Mouse (Mus musculus): ENCODE data around the gene Rapgef2.
"Not testable (repeated sequence)": the region's sequence is repeated elsewhere in the genome, so short reads cannot be mapped to it uniquely, and the experiment has no call there.

The Rapgef2 gene

GRCm38 (mm10) chr3:79088461-79088860 lies 197.9 kb downstream of the Rapgef2 start:
- no peak for DNase-seq (ENCODE audit: low spot score)

GRCm38 (mm10) chr3:79086282-79086681 lies 200.0 kb downstream of the Rapgef2 start:
- DNase-seq (ENCODE audit: low spot score): no peak

- DNase-seq (ENCODE audit: low spot score): no peak
Measured at GRCm38 (mm10) chr3:79083881-79084280, 202.4 kb downstream of the Rapgef2 start.

GRCm38 (mm10) chr3:79083030-79083429 lies 203.3 kb downstream of the Rapgef2 start:
- DNase-seq (ENCODE audit: low spot score): no peak

GRCm38 (mm10) chr3:79079076-79079475 lies 207.2 kb downstream of the Rapgef2 start:
- no peak for DNase-seq (ENCODE audit: low spot score)

GRCm38 (mm10) chr3:79074970-79075369 lies 211.3 kb downstream of the Rapgef2 start:
- no peak for DNase-seq (ENCODE audit: low spot score)

GRCm38 (mm10) chr3:79073541-79074244 lies 212.6 kb downstream of the Rapgef2 start:
- DNase-seq (ENCODE audit: low spot score): no peak

GRCm38 (mm10) chr3:79071561-79071960 lies 214.8 kb downstream of the Rapgef2 start:
- no peak for DNase-seq (ENCODE audit: low spot score)

GRCm38 (mm10) chr3:79069891-79070290 lies 216.4 kb downstream of the Rapgef2 start:
- DNase-seq (ENCODE audit: low spot score): no peak

- DNase-seq (ENCODE audit: low spot score): no peak
Measured at GRCm38 (mm10) chr3:79068976-79069375, 217.3 kb downstream of the Rapgef2 start.

GRCm38 (mm10) chr3:79066455-79067055 lies 219.8 kb downstream of the Rapgef2 start:
- DNase-seq (ENCODE audit: low spot score): peak; percentile 44

- DNase-seq (ENCODE audit: low spot score): no peak
Measured at GRCm38 (mm10) chr3:79064096-79064495, 222.2 kb downstream of the Rapgef2 start.

- no peak for DNase-seq (ENCODE audit: low spot score)
Measured at GRCm38 (mm10) chr3:79061426-79061825, 224.9 kb downstream of the Rapgef2 start.

- DNase-seq (ENCODE audit: low spot score): not testable (repeated sequence)
Measured at GRCm38 (mm10) chr3:79058491-79058890, 227.8 kb downstream of the Rapgef2 start.

- no peak for DNase-seq (ENCODE audit: low spot score)
Measured at GRCm38 (mm10) chr3:79045251-79045650, 241.1 kb downstream of the Rapgef2 start.

- no peak for DNase-seq (ENCODE audit: low spot score)
Measured at GRCm38 (mm10) chr3:79042973-79043372, 243.3 kb downstream of the Rapgef2 start.

- no peak for DNase-seq (ENCODE audit: low spot score)
Measured at GRCm38 (mm10) chr3:79039666-79040450, 246.5 kb downstream of the Rapgef2 start.

- DNase-seq (ENCODE audit: low spot score): no peak
Measured at GRCm38 (mm10) chr3:79039008-79039407, 247.3 kb downstream of the Rapgef2 start.

- DNase-seq (ENCODE audit: low spot score): no peak
Measured at GRCm38 (mm10) chr3:79034457-79034856, 251.9 kb downstream of the Rapgef2 start.

GRCm38 (mm10) chr3:79030855-79031254 lies 255.5 kb downstream of the Rapgef2 start:
- DNase-seq (ENCODE audit: low spot score): no peak

GRCm38 (mm10) chr3:79028153-79028878 lies 258.0 kb downstream of the Rapgef2 start:
- no peak for DNase-seq (ENCODE audit: low spot score)

GRCm38 (mm10) chr3:79025983-79026382 lies 260.3 kb downstream of the Rapgef2 start:
- DNase-seq (ENCODE audit: low spot score): no peak

All from testis, postnatal 10 days (tissue).